ENCODE assay signal across 19 mouse cellular contexts in the genomic region with DNA sequence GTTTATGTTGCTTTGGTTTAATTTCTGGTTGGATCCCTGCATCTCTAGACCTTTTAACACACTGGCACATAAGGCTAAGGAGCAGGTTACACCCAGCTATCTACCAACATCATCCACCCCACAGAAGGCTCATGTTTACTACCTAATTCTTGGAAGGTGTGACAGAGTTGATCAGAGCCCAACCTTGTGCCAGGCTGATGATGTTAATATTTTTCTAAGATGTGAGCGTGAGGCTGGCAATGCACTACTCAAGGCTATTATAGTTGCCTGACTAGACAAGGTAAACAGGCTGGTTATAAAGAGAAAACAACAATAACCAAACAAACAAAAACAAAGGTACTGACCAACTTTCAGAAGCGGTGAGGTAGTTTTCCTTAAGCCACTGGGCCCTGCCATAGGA.
A peak's percentile ranks its signal among the peaks of the same experiment; 100 is the strongest.
DNase-seq lines count a peak whose midpoint lies in the region; ATAC-seq lines count a peak whose summit lies in the region.
"Had no signal": no experiment of that assay in that cellular context is flagged by ENCODE, and none has a peak within 500 bp of the region (broad histone marks: within the 10 kb centered on the region; RNA-seq: fewer than 3 reads in every experiment).

No protein-coding gene starts in this region.

- H3K4me1 ChIP-seq in kidney, embryonic 15.5 days, result peaks cover 53% of the 10 kb centered on the region

- H3K4me3 ChIP-seq in kidney, embryonic 15.5 days (replicated peaks), result no peak overlapping the region
- H3K4me3 ChIP-seq: forebrain, embryonic 15.5 days; heart, adult 2 months; hindbrain, embryonic 10.5 days; hindbrain, embryonic 13.5 days had no signal

- no peaks in the 10 kb centered on the region for H3K9me3 ChIP-seq in kidney, embryonic 15.5 days (replicated peaks)
- H3K9me3 ChIP-seq: forebrain, embryonic 15.5 days; hindbrain, embryonic 10.5 days; hindbrain, embryonic 13.5 days had no signal

- 82% methylated on average over 2 of the region's 2 CpGs for WGBS in kidney, embryonic 15.5 days

- no peak overlapping the region for H3K4me2 ChIP-seq in kidney, embryonic 15.5 days
- H3K4me2 ChIP-seq: forebrain, embryonic 15.5 days; heart, embryonic 11.5 days; hindbrain, embryonic 13.5 days had no signal

- no peak overlapping the region for H3K9ac ChIP-seq in kidney, embryonic 15.5 days
- H3K9ac ChIP-seq: forebrain, embryonic 15.5 days; hindbrain, embryonic 13.5 days had no signal

- intact Hi-C loops in gastrocnemius, postnatal 14 days (cut with DNase I; ENCODE audit: low total_unique reads), result no loop called here

- no peaks in the 10 kb centered on the region for H3K36me3 ChIP-seq in kidney, embryonic 15.5 days
- H3K36me3 ChIP-seq: forebrain, embryonic 15.5 days; hindbrain, embryonic 10.5 days; hindbrain, embryonic 13.5 days had no signal

- ATAC-seq in kidney, embryonic 15.5 days (replicated peaks; ENCODE audit: low FRiP score), result no peak
- ATAC-seq: forebrain, embryonic 15.5 days; hindbrain, embryonic 16.5 days had no signal

- DNase-seq in kidney, adult 18-20 months, result peak; percentile 34
- DNase-seq in kidney, postnatal 10 days, result no peak
- DNase-seq in kidney, adult 8-10 months, result peak; percentile 24 to 33
- no peak for DNase-seq in gastrocnemius, postnatal 14 days
- DNase-seq in layer of hippocampus, adult 9-10 months (ENCODE audit: low spot score), result no peak
- DNase-seq: adrenal gland, postnatal 10 days; adrenal gland, postnatal 36 days; cerebellum, adult 18-20 months; cerebellum, adult 9-10 months; cerebellum, postnatal 14 days; gastrocnemius, postnatal 36 days; heart, adult 2 months; heart, postnatal 36 days had no signal

- H3K27ac ChIP-seq in kidney, embryonic 15.5 days, result 0 out of 2 replicates have a peak overlapping the region, but pooled peaks have one; percentile 3
- H3K27ac ChIP-seq: forebrain, embryonic 15.5 days; heart, adult 2 months; hindbrain, embryonic 10.5 days; hindbrain, embryonic 13.5 days had no signal

- no peaks in the 10 kb centered on the region for H3K27me3 ChIP-seq in kidney, embryonic 15.5 days
- H3K27me3 ChIP-seq: forebrain, embryonic 15.5 days; hindbrain, embryonic 13.5 days had no signal

Comparison
In these comparisons a context has a peak if more than half of its experiments do, and no peak if none do; other contexts are left out.
1. DNase-seq: peak in kidney, adult 18-20 months (single experiment) and kidney, adult 8-10 months (2 of 2); none in kidney, postnatal 10 days (single experiment), gastrocnemius, postnatal 14 days (single experiment) and layer of hippocampus, adult 9-10 months (single experiment).